ENCODE assay signal across 13 mouse cellular contexts in the genomic region with DNA sequence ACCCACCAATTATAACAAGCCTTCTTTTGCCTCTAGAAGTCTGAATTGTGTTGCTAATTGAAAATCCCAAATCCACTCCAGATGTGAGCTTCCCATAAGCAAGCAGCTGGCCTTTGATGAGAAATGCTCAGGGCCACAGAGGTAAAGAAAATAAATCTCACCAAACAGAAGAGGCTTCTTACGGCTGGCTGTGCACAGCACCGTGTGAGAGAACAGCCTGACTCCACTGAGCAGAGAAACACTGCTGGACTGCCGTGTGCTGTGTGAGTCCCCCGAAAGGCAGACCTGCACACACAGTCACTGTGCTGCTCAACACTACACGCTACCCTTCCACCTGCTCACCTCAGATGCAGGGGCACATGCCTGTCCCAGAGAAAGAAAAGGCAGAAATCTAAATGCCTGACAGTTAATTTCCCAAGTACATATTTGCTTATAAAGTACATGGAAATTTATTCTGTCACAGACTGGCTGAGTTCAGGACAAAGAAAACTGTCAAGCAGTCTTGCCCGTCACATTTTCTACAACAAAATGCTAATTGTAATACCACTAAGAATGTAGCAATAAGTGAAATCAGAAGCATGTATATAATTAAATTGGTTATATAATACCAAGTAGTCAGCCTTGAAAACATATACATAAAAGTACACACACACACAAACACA.
DNase-seq lines count a peak whose midpoint lies in the region; ATAC-seq lines count a peak whose summit lies in the region.
"Had no signal": no experiment of that assay in that cellular context is flagged by ENCODE, and none has a peak within 500 bp of the region (broad histone marks: within the 10 kb centered on the region; RNA-seq: fewer than 3 reads in every experiment).

No protein-coding gene starts in this region.

- no peak overlapping the region for H3K4me2 ChIP-seq in forebrain, embryonic 12.5 days
- no peak overlapping the region for H3K4me2 ChIP-seq in neural tube, embryonic 11.5 days (ENCODE audit: low read depth)

- WGBS in forebrain, embryonic 12.5 days: 21% methylated on average over 6 of the region's 6 CpGs
- 12% methylated on average over 6 of the region's 6 CpGs for WGBS in neural tube, embryonic 11.5 days

- peaks cover 5% of the 10 kb centered on the region for H3K4me1 ChIP-seq in forebrain, embryonic 12.5 days
- H3K4me1 ChIP-seq in neural tube, embryonic 11.5 days (ENCODE audit: control insufficient read depth, insufficient read depth, low read length): peaks cover 6% of the 10 kb centered on the region

- H3K27me3 ChIP-seq in forebrain, embryonic 12.5 days: no peaks in the 10 kb centered on the region
- no peaks in the 10 kb centered on the region for H3K27me3 ChIP-seq in neural tube, embryonic 11.5 days (ENCODE audit: control insufficient read depth, insufficient read depth, low read length)

- H3K27ac ChIP-seq in forebrain, embryonic 12.5 days: peak overlapping the region; percentile 50
- peak overlapping the region; percentile 78; the same call in 1 of the 2 replicates for H3K27ac ChIP-seq in neural tube, embryonic 11.5 days (ENCODE audit: low read depth, low read length)

- no peaks in the 10 kb centered on the region for H3K9me3 ChIP-seq in forebrain, embryonic 12.5 days
- H3K9me3 ChIP-seq in neural tube, embryonic 11.5 days (ENCODE audit: control insufficient read depth, low read length): no peaks in the 10 kb centered on the region

- peak; percentile 44; the same call in 1 of the 2 replicates for ATAC-seq in forebrain, embryonic 12.5 days (ENCODE audit: low FRiP score)
- peak; percentile 95 for ATAC-seq in neural tube, embryonic 11.5 days (ENCODE audit: insufficient read depth, low FRiP score, low TSS enrichment)
- ATAC-seq: lung, postnatal 0 days had no signal

- no peak overlapping the region for H3K9ac ChIP-seq in forebrain, embryonic 12.5 days
- H3K9ac ChIP-seq in neural tube, embryonic 11.5 days (ENCODE audit: low read length): no peak overlapping the region; the same call in 1 of the 2 replicates

- no peak overlapping the region for H3K4me3 ChIP-seq in forebrain, embryonic 12.5 days (replicated peaks)
- no peak overlapping the region for H3K4me3 ChIP-seq in neural tube, embryonic 11.5 days (ENCODE audit: low read depth, low read length)

- peaks cover 39% of the 10 kb centered on the region for H3K36me3 ChIP-seq in forebrain, embryonic 12.5 days (replicated peaks)
- H3K36me3 ChIP-seq in neural tube, embryonic 11.5 days (ENCODE audit: control insufficient read depth, insufficient read depth, low read length): peaks cover 10% of the 10 kb centered on the region

- peak; percentile 21 to 52 for DNase-seq in adrenal gland, adult (ENCODE audit: inconsistent age in 2 of 2, low spot score in 1 of 2)
- DNase-seq in adrenal gland, postnatal 4 days (ENCODE audit: low spot score in 2 of 2): no peak
- DNase-seq in hindlimb bud, embryonic 11.5 days (ENCODE audit: extremely low spot score, low read depth, low spot score): peak; percentile 88
- peak; percentile 55 for DNase-seq in neural tube, embryonic 11.5 days (ENCODE audit: low spot score)
- DNase-seq in lung, postnatal 36 days: no peak
- no peak for DNase-seq in adrenal gland, adult 8-10 months
- no peak for DNase-seq in heart, adult 9 months (ENCODE audit: low spot score in 2 of 2)
- DNase-seq: cerebellum, adult 8-10 months; kidney, adult 2 months; spleen, adult 18-20 months; thymus, postnatal 36 days had no signal

Comparison
In these comparisons a context has a peak if more than half of its experiments do, and no peak if none do; other contexts are left out.
1. DNase-seq: peak in adrenal gland, adult (2 of 2), hindlimb bud, embryonic 11.5 days (single experiment) and neural tube, embryonic 11.5 days (single experiment); none in adrenal gland, postnatal 4 days (0 of 2), lung, postnatal 36 days (single experiment), adrenal gland, adult 8-10 months (single experiment) and heart, adult 9 months (0 of 2).